Mouse (Mus musculus): ENCODE measurements around the gene Neu2.

- TF ChIP-seq POLR2A (IDR thresholded peaks at IDR 0.05; ENCODE audit: borderline replicate concordance, extremely low read depth, insufficient read depth, insufficient read length, poor library complexity, severe bottlenecking) (no peak), CTCF (IDR thresholded peaks at IDR 0.05; ENCODE audit: borderline replicate concordance, extremely low read depth, insufficient read depth, insufficient read length) (no peak)
Observed at GRCm38 (mm10) chr1:87603389-87603788, 93.7 kb downstream of the Neu2 start.

Data from brain, embryonic 14.5 days (tissue).